Mouse (Mus musculus) CD4-positive naive resting alpha-beta T cell, adult 57 days (primary cell): ENCODE results near the gene Zfp979. TPM values are rescaled to one million over a fixed set of nuclear protein-coding genes. Genes with fewer than 3 reads are reported as not detected.

Experiments
- total RNA-seq: library from RNA; stranded (reverse); gene quantifications from one replicate; pipeline ENCODE4 v1.2.4, GENCODE M21; 2023

Zfp979 gene
- not detected for total RNA-seq

GRCm38 (mm10) chr4:147642413-147642812 is at the start of gene Zfp979:
Gene Zfp979 (minus strand): TSS chr4:147642513.

Other genes with a start within 250 kb of the Zfp979 start
- gene Zfp982, start 150.1 kb downstream of the Zfp979 start, total RNA-seq = not detected
- not detected for gene Gm16503, start 102.3 kb downstream of the Zfp979 start, total RNA-seq
- not detected for gene Zfp985, start 89.2 kb downstream of the Zfp979 start, total RNA-seq
- gene Zfp534, start 60.0 kb upstream of the Zfp979 start, total RNA-seq = 0.50 TPM
- 9.0 TPM for gene Zfp984, start 167.3 kb upstream of the Zfp979 start, total RNA-seq
- 5.2 TPM for gene Zfp933, start 205.9 kb upstream of the Zfp979 start, total RNA-seq
- gene Miip, start 226.3 kb upstream of the Zfp979 start, total RNA-seq = 45.5 TPM
- gene Fv1, start 226.5 kb upstream of the Zfp979 start, total RNA-seq = 16.8 TPM